Mouse (Mus musculus) ES-Bruce4 (cell line): Measurements from ENCODE around the gene Mrs2. TPM values are rescaled to one million over a fixed set of nuclear protein-coding genes. Genes with fewer than 3 reads are reported as not detected.

Source experiments
- H3K27ac ChIP-seq: 2 replicates; pipeline ENCODE4 v1.5.1; 2012; ENCODE audit warnings: low read length, inconsistent platforms; ENCODE audit not compliant: insufficient read depth
- H3K27me3 ChIP-seq: 2 replicates; pipeline ENCODE4 v1.6.1; 2012; ENCODE audit warnings: mild to moderate bottlenecking, low read length, inconsistent platforms; ENCODE audit not compliant: control insufficient read depth, poor library complexity, insufficient read depth, severe bottlenecking
- H3K36me3 ChIP-seq: 2 replicates; pipeline ENCODE4 v1.6.1; 2012; ENCODE audit warnings: inconsistent platforms, mild to moderate bottlenecking, low read length, moderate library complexity; ENCODE audit not compliant: control insufficient read depth, poor library complexity, insufficient read depth, severe bottlenecking
- H3K4me1 ChIP-seq: one replicate; pipeline ENCODE4 v1.8.1; 2011; ENCODE audit warnings: low read length; ENCODE audit not compliant: control insufficient read depth, insufficient read depth
- H3K4me3 ChIP-seq: 2 replicates; pipeline ENCODE4 v1.5.1; 2011; ENCODE audit warnings: low read depth, mild to moderate bottlenecking, low read length
- H3K9ac ChIP-seq: 2 replicates; pipeline ENCODE4 v1.6.1; 2012; ENCODE audit warnings: low read depth, mild to moderate bottlenecking, inconsistent platforms; ENCODE audit not compliant: poor library complexity, severe bottlenecking
- H3K9me3 ChIP-seq: replicated peaks from 2 replicates; pipeline ENCODE4 v1.6.1; 2012; ENCODE audit warnings: mild to moderate bottlenecking, low read length, inconsistent platforms; ENCODE audit not compliant: control insufficient read depth, poor library complexity, insufficient read depth, severe bottlenecking
- CTCF ChIP-seq: IDR thresholded peaks from one replicate; pipeline ENCODE4 v1.8.1; 2011; ENCODE audit warnings: low read depth, low read length
- EP300 ChIP-seq: IDR thresholded peaks from 2 replicates; pipeline ENCODE4 v1.6.1; 2011; ENCODE audit warnings: low read depth, low read length; ENCODE audit not compliant: insufficient read depth
- POLR2A ChIP-seq: IDR thresholded peaks from one replicate; pipeline ENCODE4 v1.8.1; 2011; ENCODE audit warnings: low read length; ENCODE audit not compliant: insufficient read depth
- polyA plus RNA-seq: library from polyadenylated mRNA; stranded (reverse); fragments of >200 nt; gene quantifications from 2 replicates; pipeline ENCODE4 v1.2.4, GENCODE M21; 2011; ENCODE audit warnings: low read depth; ENCODE audit not compliant: missing spikeins, insufficient read depth, insufficient read length

The Mrs2 gene
- polyA plus RNA-seq, 1 experiment, result 21.8 TPM

GRCm38 (mm10) chr13:24945567-24945966 lies 74.6 kb downstream of the Mrs2 start:
- no peaks in the 10 kb centered on the region for H3K4me1 ChIP-seq
- TF ChIP-seq CTCF (no peak), POLR2A (no peak), EP300 (no peak)
- H3K9me3 ChIP-seq, result no peaks in the 10 kb centered on the region
- H3K4me3 ChIP-seq, result no peak overlapping the region
- H3K27me3 ChIP-seq, result no peaks in the 10 kb centered on the region; the same call in 1 of the 2 replicates
- H3K36me3 ChIP-seq, result no peaks in the 10 kb centered on the region
- H3K27ac ChIP-seq, result no peak overlapping the region
- no peak overlapping the region for H3K9ac ChIP-seq

- Histone ChIP-seq H3K4me1 (no peaks in the 10 kb centered on the region), H3K9ac (no peak overlapping the region), H3K9me3 (no peaks in the 10 kb centered on the region), H3K27ac (no peak overlapping the region), H3K36me3 (no peaks in the 10 kb centered on the region), H3K27me3 (no peaks in the 10 kb centered on the region; the same call in 1 of the 2 replicates), H3K4me3 (no peak overlapping the region)
- TF ChIP-seq POLR2A (no peak), CTCF (no peak), EP300 (no peak)
Measured at GRCm38 (mm10) chr13:24943303-24943702, 76.9 kb downstream of the Mrs2 start.

- no peak within 1 kb of the TSS for H3K9ac ChIP-seq
- H3K36me3 ChIP-seq, result no peaks in the 10 kb centered on the region
- H3K4me1 ChIP-seq, result no peaks in the 10 kb centered on the region
- no peaks in the 10 kb centered on the region for H3K9me3 ChIP-seq
- H3K4me3 ChIP-seq, result no peak within 1 kb of the TSS
- H3K27me3 ChIP-seq, result no peaks in the 10 kb centered on the region; the same call in 1 of the 2 replicates
- no peak within 1 kb of the TSS for H3K27ac ChIP-seq
- TF ChIP-seq EP300 (no peak), CTCF (no peak), POLR2A (no peak)
Measured at GRCm38 (mm10) chr13:24942512-24943282, 77.5 kb downstream of the Mrs2 start, which contains the start of gene Gpld1. Gene Gpld1 (plus strand): TSS chr13:24943152.

GRCm38 (mm10) chr13:24939472-24939871 lies 80.7 kb downstream of the Mrs2 start:
- Histone ChIP-seq H3K27ac (no peak overlapping the region), H3K9ac (no peak overlapping the region), H3K9me3 (no peaks in the 10 kb centered on the region), H3K36me3 (no peaks in the 10 kb centered on the region), H3K4me1 (no peaks in the 10 kb centered on the region), H3K27me3 (no peaks in the 10 kb centered on the region; the same call in 1 of the 2 replicates), H3K4me3 (no peak overlapping the region)
- TF ChIP-seq CTCF (no peak), EP300 (no peak), POLR2A (no peak)

- Histone ChIP-seq H3K9ac (no peak overlapping the region), H3K36me3 (no peaks in the 10 kb centered on the region), H3K4me1 (no peaks in the 10 kb centered on the region), H3K27me3 (no peaks in the 10 kb centered on the region; the same call in 1 of the 2 replicates), H3K9me3 (no peaks in the 10 kb centered on the region), H3K4me3 (no peak overlapping the region), H3K27ac (no peak overlapping the region)
- TF ChIP-seq EP300 (no peak), CTCF (peak; percentile 80)
Measured at GRCm38 (mm10) chr13:24938683-24939082, 81.5 kb downstream of the Mrs2 start.

GRCm38 (mm10) chr13:24937839-24938166 lies 82.4 kb downstream of the Mrs2 start:
- TF ChIP-seq CTCF, result no peak
- TF ChIP-seq POLR2A, result no peak
- no peak for TF ChIP-seq EP300
- no peak overlapping the region for H3K27ac ChIP-seq

More at GRCm38 (mm10) chr13:24937839-24938166, 82.4 kb downstream of the Mrs2 start:
- Histone ChIP-seq H3K4me3 (peak overlapping the region; percentile 64), H3K9me3 (no peaks in the 10 kb centered on the region), H3K27me3 (no peaks in the 10 kb centered on the region; the same call in 1 of the 2 replicates), H3K4me1 (no peaks in the 10 kb centered on the region), H3K9ac (peak overlapping the region; percentile 96; the same call in 1 of the 2 replicates), H3K36me3 (no peaks in the 10 kb centered on the region)

Other genes starting within 250 kb of the Mrs2 start
- gene BC005537, start 218.7 kb downstream of the Mrs2 start, polyA plus RNA-seq, result 78.9 and 92.7 TPM in 2 replicates
- 90.7 and 93.1 TPM in 2 replicates for gene Acot13, start 188.8 kb downstream of the Mrs2 start, polyA plus RNA-seq
- gene Tdp2, start 188.7 kb downstream of the Mrs2 start, polyA plus RNA-seq, result 88.3 and 95.8 TPM in 2 replicates
- not detected in 2 replicates for gene D130043K22Rik, start 175.2 kb downstream of the Mrs2 start, polyA plus RNA-seq
- 14.2 and 14.6 TPM in 2 replicates for gene Aldh5a1, start 82.7 kb downstream of the Mrs2 start, polyA plus RNA-seq
- gene Gpld1, start 77.2 kb downstream of the Mrs2 start, polyA plus RNA-seq, result 2.1 and 2.5 TPM in 2 replicates
- gene Dcdc2a, start 35.6 kb upstream of the Mrs2 start, polyA plus RNA-seq, result 2.5 and 3.5 TPM in 2 replicates